Comparison of ENCODE assay signal across 8 mouse cellular contexts in the genomic region with DNA sequence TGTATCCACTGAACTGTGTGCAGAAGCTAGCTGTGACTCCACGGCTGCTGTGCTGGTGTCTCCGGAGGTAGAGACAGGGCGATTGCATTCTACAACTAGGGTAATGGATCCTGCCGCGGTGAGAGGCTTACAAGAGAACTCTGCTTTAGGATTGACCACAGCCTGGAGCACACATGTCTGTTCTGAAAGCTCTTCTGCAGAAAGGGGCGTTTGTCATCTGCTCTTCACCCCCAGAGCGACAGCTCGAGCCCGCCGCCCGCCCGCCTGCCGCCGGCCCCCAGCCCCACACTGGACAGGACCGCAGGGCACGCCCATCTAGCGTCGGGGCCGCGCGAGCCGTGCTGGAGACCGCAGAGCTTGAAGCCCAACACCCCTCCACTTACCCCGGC. TPM values are rescaled to one million over a fixed set of nuclear protein-coding genes. Genes with fewer than 3 reads are reported as not detected.
DNase-seq lines count a peak whose midpoint lies in the region; ATAC-seq and TF ChIP-seq lines count a peak whose summit lies in the region.

No protein-coding gene starts in this region.

- no peak for TF ChIP-seq CTCF in cerebellum, adult 2 months (IDR thresholded peaks at IDR 0.05; ENCODE audit: borderline replicate concordance, insufficient read depth, low read depth, low read length)
- TF ChIP-seq CTCF in testis, adult 2 months (IDR thresholded peaks at IDR 0.05; ENCODE audit: control insufficient read depth, insufficient read depth, insufficient replicate concordance, low read depth, low read length) = no peak

- H3K4me1 ChIP-seq in cerebellum, adult 2 months (ENCODE audit: control insufficient read depth, insufficient read depth, low read length) = peaks cover 15% of the 10 kb centered on the region
- H3K4me1 ChIP-seq in testis, adult 2 months (ENCODE audit: control insufficient read depth, insufficient read depth, low read length) = peaks cover 3% of the 10 kb centered on the region; the same call in 1 of the 2 replicates
- peaks cover 48% of the 10 kb centered on the region for H3K4me1 ChIP-seq in liver, embryonic 12.5 days

- peak overlapping the region; percentile 45 for H3K27ac ChIP-seq in cerebellum, adult 2 months (ENCODE audit: insufficient read depth, low read length)
- H3K27ac ChIP-seq in testis, adult 2 months (ENCODE audit: control insufficient read depth, insufficient read depth, low read depth, low read length) = peak overlapping the region; percentile 85
- H3K27ac ChIP-seq in liver, embryonic 12.5 days = peak overlapping the region; percentile 95

- WGBS in cerebellum, adult 2 months = under 1% methylated on average over 24 of the region's 24 CpGs
- WGBS in liver, embryonic 12.5 days (ENCODE audit: insufficient replicate concordance) = 0% methylated on average over 24 of the region's 24 CpGs

- DNase-seq in cerebellum, adult 2 months = no peak
- DNase-seq in cerebellum, postnatal 10 days = no peak
- DNase-seq in testis, postnatal 10 days (ENCODE audit: low spot score) = no peak
- DNase-seq in ovary, adult 18-20 months (ENCODE audit: low spot score) = no peak
- DNase-seq in left cerebral cortex, adult 11 months (ENCODE audit: low spot score) = no peak
- DNase-seq in cerebellum, adult 9-10 months = no peak

- H3K9me3 ChIP-seq in liver, embryonic 12.5 days (replicated peaks) = no peaks in the 10 kb centered on the region

- peak overlapping the region; percentile 98 for H3K4me3 ChIP-seq in cerebellum, adult 2 months (replicated peaks; ENCODE audit: insufficient read depth, low read depth, low read length)
- peak overlapping the region; percentile 82 for H3K4me3 ChIP-seq in testis, adult 2 months (ENCODE audit: control insufficient read depth, low read depth, low read length)
- peak overlapping the region; percentile 89 for H3K4me3 ChIP-seq in liver, embryonic 12.5 days

- H3K27me3 ChIP-seq in cerebellum, adult 2 months (ENCODE audit: control insufficient read depth, insufficient read depth, low read length) = no peaks in the 10 kb centered on the region
- H3K27me3 ChIP-seq in testis, adult 2 months (ENCODE audit: control insufficient read depth, insufficient read depth, low read length) = no peaks in the 10 kb centered on the region
- no peaks in the 10 kb centered on the region for H3K27me3 ChIP-seq in liver, embryonic 12.5 days (replicated peaks)

- peak overlapping the region; percentile 84 for H3K9ac ChIP-seq in liver, embryonic 12.5 days

- peak; percentile 71 for ATAC-seq in liver, embryonic 12.5 days

- peak overlapping the region; percentile 84 for H3K4me2 ChIP-seq in liver, embryonic 12.5 days

- H3K36me3 ChIP-seq in testis, adult 2 months (ENCODE audit: control insufficient read depth, insufficient read depth, low read length) = no peaks in the 10 kb centered on the region
- H3K36me3 ChIP-seq in liver, embryonic 12.5 days = no peaks in the 10 kb centered on the region

- TF ChIP-seq POLR2A in cerebellum, adult 2 months (IDR thresholded peaks at IDR 0.05; ENCODE audit: borderline replicate concordance, insufficient read depth, low read length) = no peak
- TF ChIP-seq POLR2A in testis, adult 2 months (IDR thresholded peaks at IDR 0.05; ENCODE audit: control insufficient read depth, low read depth, low read length) = no peak

RNA-seq across cellular contexts. Expression of a gene that starts 0.7 kb away (rescaled TPM):
- polyA plus RNA-seq in cerebellum, adult 2 months (2012; rRNA removed) = 54.8 and 57.8 TPM in 2 replicates
- polyA plus RNA-seq in testis, adult 2 months (2012; rRNA removed) = 14.2 and 16.7 TPM in 2 replicates
- polyA plus RNA-seq in liver, embryonic 12.5 days (2016; fragmentation: Nextera tagmentation; extraction: Ambion mirVana) = 25.8 and 27.7 TPM in 2 replicates

RNA-seq across cellular contexts. Expression of a gene that starts 43.9 kb away (rescaled TPM):
- polyA plus RNA-seq in cerebellum, adult 2 months (2012; rRNA removed) = 41.7 and 42.8 TPM in 2 replicates
- 14.0 and 15.0 TPM in 2 replicates for polyA plus RNA-seq in testis, adult 2 months (2012; rRNA removed)
- 4.8 and 4.9 TPM in 2 replicates for polyA plus RNA-seq in liver, embryonic 12.5 days (2016; fragmentation: Nextera tagmentation; extraction: Ambion mirVana)

Comparison
In these comparisons a context has a peak if more than half of its experiments do, and no peak if none do; other contexts are left out.
1. H3K27ac ChIP-seq: peak in every context shown above with its lines; median percentile 95 in liver, embryonic 12.5 days; 85 in testis, adult 2 months; 45 in cerebellum, adult 2 months.